Mouse (Mus musculus): Measurements from ENCODE around the gene Dnajb14. TPM values are rescaled to one million over a fixed set of nuclear protein-coding genes. Genes with fewer than 3 reads are reported as not detected.

The Dnajb14 gene
- polyA plus RNA-seq, 1 experiment = not detected

- WGBS = 48% methylated on average over 4 of the region's 4 CpGs
- TF ChIP-seq POLR2A (IDR thresholded peaks at IDR 0.05; ENCODE audit: insufficient read depth, low read depth, low read length) (no peak), CTCF (IDR thresholded peaks at IDR 0.05; ENCODE audit: insufficient read depth, low read depth, low read length) (no peak)
- Histone ChIP-seq H3K4me3 (ENCODE audit: insufficient read depth, low read depth, low read length) (no peak overlapping the region), H3K4me1 (ENCODE audit: control insufficient read depth, insufficient read depth, low read length) (peaks cover 22% of the 10 kb centered on the region), H3K27ac (ENCODE audit: insufficient read depth, low read depth, low read length) (peak overlapping the region; percentile 90)
Observed at GRCm38 (mm10) chr3:137952225-137952913, 84.9 kb downstream of the Dnajb14 start.

DNA sequence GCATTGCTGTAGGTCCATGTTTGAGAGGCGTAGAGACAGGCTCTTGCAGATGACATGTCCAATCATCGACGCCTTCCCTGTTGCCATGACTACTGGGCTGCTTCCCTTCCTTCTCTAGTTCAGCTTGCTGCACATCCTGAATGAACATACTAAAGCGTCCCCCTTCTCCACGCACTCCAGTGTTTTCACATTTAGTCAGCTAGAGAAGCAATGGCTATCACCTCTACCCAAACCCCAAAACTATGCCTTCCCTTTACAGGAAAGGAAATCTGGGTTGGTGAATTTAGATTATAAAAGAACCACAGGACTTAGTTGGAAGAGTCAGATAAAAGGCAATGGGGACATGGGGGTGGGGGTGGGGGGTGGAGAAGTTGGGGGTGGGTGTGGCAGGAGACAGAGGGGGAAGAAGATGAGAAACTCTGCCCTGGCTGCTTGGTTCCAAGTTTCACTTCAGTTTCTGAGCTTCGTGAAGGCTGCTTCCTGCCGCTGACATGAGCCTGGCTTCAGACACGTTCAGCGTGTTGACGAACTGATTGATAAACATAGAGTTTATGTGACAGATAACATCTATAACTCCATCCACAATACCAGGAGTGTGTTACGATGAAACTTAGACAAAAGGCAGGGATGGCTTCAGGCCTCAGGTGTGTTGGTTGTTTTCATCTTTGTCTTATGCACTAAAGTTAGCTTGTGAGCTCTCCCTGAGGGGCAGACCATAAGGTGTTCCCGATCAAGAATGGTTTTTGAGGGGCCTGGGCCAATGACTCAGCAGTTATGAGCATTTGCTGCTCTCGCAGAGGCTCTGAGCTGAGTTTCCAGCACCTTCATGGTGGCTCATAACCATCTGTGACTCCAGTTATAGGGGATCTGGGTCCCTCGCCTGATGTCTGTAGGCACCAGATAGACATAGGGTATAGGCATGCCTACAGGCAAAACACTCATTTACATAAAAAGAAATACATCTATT, 85.7 kb downstream of the Dnajb14 start:
- 61% methylated on average over 14 of the region's 14 CpGs for WGBS
- Histone ChIP-seq H3K27ac (ENCODE audit: insufficient read depth, low read depth, low read length) (peak overlapping the region; percentile 66), H3K4me1 (ENCODE audit: control insufficient read depth, insufficient read depth, low read length) (peaks cover 22% of the 10 kb centered on the region), H3K4me3 (ENCODE audit: insufficient read depth, low read depth, low read length) (no peak overlapping the region)
- TF ChIP-seq POLR2A (IDR thresholded peaks at IDR 0.05; ENCODE audit: insufficient read depth, low read depth, low read length) (no peak), CTCF (IDR thresholded peaks at IDR 0.05; ENCODE audit: insufficient read depth, low read depth, low read length) (no peak)

DNA sequence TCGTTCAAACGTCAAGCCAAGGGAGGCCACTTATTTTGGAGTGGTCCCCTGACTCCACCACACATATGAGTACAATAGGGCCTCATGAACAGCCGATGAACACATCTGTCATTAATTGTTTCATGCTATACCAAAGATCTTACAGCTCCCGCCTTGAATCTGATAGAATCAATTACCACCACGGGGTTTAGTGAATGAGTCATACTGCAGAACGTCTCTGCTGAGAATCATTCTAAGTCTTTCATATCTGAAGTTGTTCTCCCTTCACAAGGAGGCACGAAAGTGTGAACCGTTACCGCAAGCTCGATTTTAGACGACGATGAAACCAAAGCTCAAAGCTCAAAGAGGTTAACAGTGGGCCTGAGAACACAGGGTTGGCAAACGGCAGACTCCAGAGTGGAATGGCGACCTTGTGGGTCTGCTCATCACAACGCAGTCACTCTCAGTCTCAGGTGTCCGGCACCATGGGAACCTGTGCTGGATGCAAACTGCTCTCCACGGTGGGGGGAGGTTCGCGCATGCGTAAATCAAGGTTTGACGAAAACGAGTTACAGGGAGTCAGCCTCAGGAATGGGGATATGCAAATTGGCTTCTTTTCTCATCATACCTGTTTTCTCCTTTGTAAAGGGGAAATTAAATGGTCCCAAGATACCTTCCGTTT, 86.9 kb downstream of the Dnajb14 start:
- TF ChIP-seq POLR2A (IDR thresholded peaks at IDR 0.05; ENCODE audit: insufficient read depth, low read depth, low read length) (no peak), CTCF (IDR thresholded peaks at IDR 0.05; ENCODE audit: insufficient read depth, low read depth, low read length) (no peak)

DNA sequence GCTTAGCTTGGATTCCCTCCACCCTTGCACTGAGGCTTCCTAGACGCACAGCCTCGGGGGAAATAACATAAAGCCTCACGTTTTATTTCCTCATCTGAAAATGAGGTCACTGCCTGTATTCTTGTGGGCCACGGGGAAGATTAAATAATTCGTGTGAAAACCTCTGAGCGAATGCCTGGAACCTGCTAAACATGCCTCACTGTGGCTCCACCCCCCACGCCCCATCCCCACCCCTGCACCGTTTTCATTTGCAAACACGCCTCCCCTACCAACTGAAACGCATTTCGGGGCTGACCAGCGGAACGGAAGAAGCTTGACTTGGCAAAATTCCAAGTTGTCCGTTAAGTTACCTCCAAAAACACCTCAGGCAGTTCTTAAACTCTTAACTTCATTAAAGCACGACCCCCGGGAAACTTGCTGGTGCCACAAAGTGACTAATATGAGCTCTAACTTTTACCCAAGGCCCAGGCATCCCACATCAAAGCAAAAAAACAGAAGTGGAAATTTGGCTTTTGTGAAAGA, 88.1 kb downstream of the Dnajb14 start:
- 29% methylated on average over 16 of the region's 16 CpGs for WGBS
- H3K27ac ChIP-seq (ENCODE audit: insufficient read depth, low read depth, low read length) = no peak overlapping the region
- peaks cover 20% of the 10 kb centered on the region for H3K4me1 ChIP-seq (ENCODE audit: control insufficient read depth, insufficient read depth, low read length)
- no peak overlapping the region for H3K4me3 ChIP-seq (ENCODE audit: insufficient read depth, low read depth, low read length)
- TF ChIP-seq CTCF (IDR thresholded peaks at IDR 0.05; ENCODE audit: insufficient read depth, low read depth, low read length) (no peak), POLR2A (IDR thresholded peaks at IDR 0.05; ENCODE audit: insufficient read depth, low read depth, low read length) (no peak)

More for the DNA sequence above, 86.9 kb downstream of the Dnajb14 start:
- peaks cover 20% of the 10 kb centered on the region for H3K4me1 ChIP-seq (ENCODE audit: control insufficient read depth, insufficient read depth, low read length)
- H3K4me3 ChIP-seq (ENCODE audit: insufficient read depth, low read depth, low read length) = no peak overlapping the region
- 70% methylated on average over 23 of the region's 23 CpGs for WGBS
- no peak overlapping the region for H3K27ac ChIP-seq (ENCODE audit: insufficient read depth, low read depth, low read length)

- no peak overlapping the region for H3K27ac ChIP-seq (ENCODE audit: insufficient read depth, low read depth, low read length)
- no peak for TF ChIP-seq POLR2A (IDR thresholded peaks at IDR 0.05; ENCODE audit: insufficient read depth, low read depth, low read length)
- TF ChIP-seq CTCF (IDR thresholded peaks at IDR 0.05; ENCODE audit: insufficient read depth, low read depth, low read length) = no peak
- WGBS = 89% methylated on average over 9 of the region's 9 CpGs
- no peak overlapping the region for H3K4me3 ChIP-seq (ENCODE audit: insufficient read depth, low read depth, low read length)
- H3K4me1 ChIP-seq (ENCODE audit: control insufficient read depth, insufficient read depth, low read length) = peaks cover 9% of the 10 kb centered on the region; the same call in 1 of the 2 replicates
Observed at GRCm38 (mm10) chr3:137957864-137958263, 90.4 kb downstream of the Dnajb14 start.

DNA sequence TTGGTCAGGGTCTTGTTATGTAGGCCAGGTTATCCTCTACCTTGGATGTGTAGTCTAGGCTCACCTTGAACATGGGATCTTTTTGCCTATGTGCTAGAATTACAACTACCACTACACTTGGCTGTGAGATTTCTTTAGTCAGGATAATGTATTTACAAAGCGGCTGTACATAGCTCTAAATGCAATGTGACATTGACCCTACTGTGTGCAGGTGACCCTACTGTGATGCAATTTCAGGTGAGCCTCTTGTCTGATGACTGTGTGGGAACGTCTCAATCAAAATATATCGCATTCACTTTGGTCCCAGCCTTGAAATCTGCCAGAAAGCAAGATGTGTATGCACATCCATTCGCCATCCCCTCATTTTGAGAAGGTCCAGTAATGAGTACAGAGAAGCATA, 90.9 kb downstream of the Dnajb14 start:
- Histone ChIP-seq H3K27ac (ENCODE audit: insufficient read depth, low read depth, low read length) (no peak overlapping the region), H3K4me3 (ENCODE audit: insufficient read depth, low read depth, low read length) (no peak overlapping the region), H3K4me1 (ENCODE audit: control insufficient read depth, insufficient read depth, low read length) (peaks cover 6% of the 10 kb centered on the region; the same call in 1 of the 2 replicates)
- TF ChIP-seq CTCF (IDR thresholded peaks at IDR 0.05; ENCODE audit: insufficient read depth, low read depth, low read length) (no peak), POLR2A (IDR thresholded peaks at IDR 0.05; ENCODE audit: insufficient read depth, low read depth, low read length) (no peak)
- 98% methylated on average over 4 of the region's 4 CpGs for WGBS

GRCm38 (mm10) chr3:137959456-137959855, 92.0 kb downstream of the Dnajb14 start:
- Histone ChIP-seq H3K4me1 (ENCODE audit: control insufficient read depth, insufficient read depth, low read length) (peaks cover 4% of the 10 kb centered on the region; the same call in 1 of the 2 replicates), H3K27ac (ENCODE audit: insufficient read depth, low read depth, low read length) (no peak overlapping the region), H3K4me3 (ENCODE audit: insufficient read depth, low read depth, low read length) (no peak overlapping the region)
- TF ChIP-seq POLR2A (IDR thresholded peaks at IDR 0.05; ENCODE audit: insufficient read depth, low read depth, low read length) (no peak), CTCF (IDR thresholded peaks at IDR 0.05; ENCODE audit: insufficient read depth, low read depth, low read length) (no peak)
- 80% methylated on average over 4 of the region's 4 CpGs for WGBS

- WGBS = 75% methylated on average over 8 of the region's 8 CpGs
- peaks cover 3% of the 10 kb centered on the region; the same call in 1 of the 2 replicates for H3K4me1 ChIP-seq (ENCODE audit: control insufficient read depth, insufficient read depth, low read length)
- H3K27ac ChIP-seq (ENCODE audit: insufficient read depth, low read depth, low read length) = no peak overlapping the region
- TF ChIP-seq POLR2A (IDR thresholded peaks at IDR 0.05; ENCODE audit: insufficient read depth, low read depth, low read length) (no peak), CTCF (IDR thresholded peaks at IDR 0.05; ENCODE audit: insufficient read depth, low read depth, low read length) (no peak)
- H3K4me3 ChIP-seq (ENCODE audit: insufficient read depth, low read depth, low read length) = no peak overlapping the region
Observed at GRCm38 (mm10) chr3:137961736-137962385, 94.4 kb downstream of the Dnajb14 start.

Measured in olfactory bulb, adult 2 months (tissue).